Mouse (Mus musculus): ENCODE results near the gene Mvk. TPM values are rescaled to one million over a fixed set of nuclear protein-coding genes. Genes with fewer than 3 reads are reported as not detected.

Mvk gene
- total RNA-seq, 1 experiment = 32.5 TPM

GRCm38 (mm10) chr5:114415606-114416005, 28.5 kb upstream of the Mvk start:
- H3K4me3 ChIP-seq (ENCODE audit: insufficient read depth in 1 of 2, low read depth in 1 of 2, low read length in 2 of 2, poor library complexity in 1 of 2, severe bottlenecking in 1 of 2) = no peak overlapping the region
- in situ Hi-C loops (cut with MboI; ENCODE audit: low sequenced_read_pairs in 2 of 2, unreplicated experiment in 2 of 2) = no loop called here
- DNase-seq (ENCODE audit: low read depth, low spot score) = no peak
- no peak overlapping the region for H3K9ac ChIP-seq (ENCODE audit: insufficient read depth, low read depth, low read length, poor library complexity, severe bottlenecking)
- H3K4me1 ChIP-seq (ENCODE audit: control insufficient read depth in 2 of 2, insufficient read depth in 2 of 2, low read length in 2 of 2, poor library complexity in 1 of 2) = no peaks in the 10 kb centered on the region; a peak in 1 of 4 replicates
- H3K36me3 ChIP-seq (ENCODE audit: control insufficient read depth, insufficient read depth, low read length, poor library complexity, severe bottlenecking) = peaks cover 70% of the 10 kb centered on the region
- no peak for TF ChIP-seq ZNF384 (IDR thresholded peaks at IDR 0.05; ENCODE audit: low read depth, low read length)
- no peak for TF ChIP-seq MAFK (IDR thresholded peaks at IDR 0.05; ENCODE audit: insufficient read depth, low read depth, low read length)
- TF ChIP-seq ZC3H11A (IDR thresholded peaks at IDR 0.05; ENCODE audit: borderline replicate concordance, low read depth, low read length) = no peak
- no peak for TF ChIP-seq HCFC1 (IDR thresholded peaks at IDR 0.05; ENCODE audit: borderline replicate concordance, insufficient read depth, low read length)
- TF ChIP-seq CHD2 (IDR thresholded peaks at IDR 0.05; ENCODE audit: low read depth, low read length) = no peak
- H3K9me3 ChIP-seq (ENCODE audit: control insufficient read depth, insufficient read depth, low read depth, low read length) = no peaks in the 10 kb centered on the region
- no peak overlapping the region for H3K27ac ChIP-seq (ENCODE audit: insufficient read depth, low read depth, low read length, poor library complexity, severe bottlenecking)

DNA sequence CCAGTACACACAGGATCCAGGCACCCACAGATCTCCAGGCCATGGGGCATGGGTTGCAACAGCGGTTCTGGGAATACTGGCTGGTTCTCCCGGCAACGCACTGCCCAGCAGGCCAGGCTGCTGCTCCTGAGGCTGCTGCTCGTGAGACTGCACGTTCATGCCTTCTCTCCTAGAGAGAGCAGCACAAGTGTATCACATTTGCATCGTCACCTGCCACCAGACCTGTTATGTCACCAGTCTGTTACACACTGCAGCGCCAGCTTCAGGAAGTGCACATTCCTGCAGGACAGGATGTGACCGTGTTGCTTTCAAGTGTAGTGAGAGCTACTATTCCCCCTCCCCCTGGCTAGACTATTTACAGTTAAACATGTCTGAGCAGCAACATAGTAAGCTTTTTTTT, 27.2 kb upstream of the Mvk start:
- Histone ChIP-seq H3K36me3 (ENCODE audit: control insufficient read depth, insufficient read depth, low read length, poor library complexity, severe bottlenecking) (peaks cover 66% of the 10 kb centered on the region), H3K9me3 (ENCODE audit: control insufficient read depth, insufficient read depth, low read depth, low read length) (no peaks in the 10 kb centered on the region), H3K27ac (ENCODE audit: insufficient read depth, low read depth, low read length, poor library complexity, severe bottlenecking) (no peak overlapping the region), H3K4me3 (ENCODE audit: insufficient read depth in 1 of 2, low read depth in 1 of 2, low read length in 2 of 2, poor library complexity in 1 of 2, severe bottlenecking in 1 of 2) (no peak overlapping the region), H3K9ac (ENCODE audit: insufficient read depth, low read depth, low read length, poor library complexity, severe bottlenecking) (no peak overlapping the region), H3K4me1 (ENCODE audit: control insufficient read depth in 2 of 2, insufficient read depth in 2 of 2, low read length in 2 of 2, poor library complexity in 1 of 2) (no peaks in the 10 kb centered on the region)
- DNase-seq (ENCODE audit: low read depth, low spot score) = no peak
- no peak for TF ChIP-seq MAFK (IDR thresholded peaks at IDR 0.05; ENCODE audit: insufficient read depth, low read depth, low read length)
- no peak for TF ChIP-seq HCFC1 (IDR thresholded peaks at IDR 0.05; ENCODE audit: borderline replicate concordance, insufficient read depth, low read length)
- no peak for TF ChIP-seq ZNF384 (IDR thresholded peaks at IDR 0.05; ENCODE audit: low read depth, low read length)
- TF ChIP-seq CHD2 (IDR thresholded peaks at IDR 0.05; ENCODE audit: low read depth, low read length) = no peak
- no peak for TF ChIP-seq ZC3H11A (IDR thresholded peaks at IDR 0.05; ENCODE audit: borderline replicate concordance, low read depth, low read length)
- in situ Hi-C loops (cut with MboI; ENCODE audit: low sequenced_read_pairs in 2 of 2, unreplicated experiment in 2 of 2) = no loop called here

DNA sequence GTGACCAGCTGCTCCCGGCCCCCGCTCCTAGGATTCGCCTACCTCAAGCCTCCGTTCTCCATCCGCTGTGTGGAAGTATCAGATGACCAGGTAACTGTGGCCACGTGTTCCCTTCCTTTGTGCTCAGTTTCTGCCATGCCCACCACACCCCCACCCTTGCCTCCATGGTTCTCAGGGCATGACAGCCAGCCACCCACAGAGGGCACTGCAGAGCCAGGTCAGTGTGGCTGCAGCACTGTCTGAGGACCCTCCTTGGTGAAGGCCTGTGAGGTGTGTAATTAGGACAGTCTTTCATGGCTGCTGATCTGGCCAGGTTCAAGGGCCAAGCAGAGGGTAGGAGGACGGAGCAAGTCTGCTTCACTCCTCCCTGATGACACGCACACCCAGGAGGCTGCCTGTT, 25.5 kb upstream of the Mvk start:
- H3K9me3 ChIP-seq (ENCODE audit: control insufficient read depth, insufficient read depth, low read depth, low read length) = no peaks in the 10 kb centered on the region
- no peak for DNase-seq (ENCODE audit: low read depth, low spot score)
- no peak for TF ChIP-seq CHD2 (IDR thresholded peaks at IDR 0.05; ENCODE audit: low read depth, low read length)
- no peak for TF ChIP-seq MAFK (IDR thresholded peaks at IDR 0.05; ENCODE audit: insufficient read depth, low read depth, low read length)
- TF ChIP-seq HCFC1 (IDR thresholded peaks at IDR 0.05; ENCODE audit: borderline replicate concordance, insufficient read depth, low read length) = no peak
- TF ChIP-seq ZC3H11A (IDR thresholded peaks at IDR 0.05; ENCODE audit: borderline replicate concordance, low read depth, low read length) = no peak
- TF ChIP-seq ZNF384 (IDR thresholded peaks at IDR 0.05; ENCODE audit: low read depth, low read length) = no peak
- in situ Hi-C loops (cut with MboI; ENCODE audit: low sequenced_read_pairs in 2 of 2, unreplicated experiment in 2 of 2) = no loop called here
- peaks cover 51% of the 10 kb centered on the region for H3K36me3 ChIP-seq (ENCODE audit: control insufficient read depth, insufficient read depth, low read length, poor library complexity, severe bottlenecking)
- H3K4me1 ChIP-seq (ENCODE audit: control insufficient read depth in 2 of 2, insufficient read depth in 2 of 2, low read length in 2 of 2, poor library complexity in 1 of 2) = no peaks in the 10 kb centered on the region
- no peak overlapping the region for H3K4me3 ChIP-seq (ENCODE audit: insufficient read depth in 1 of 2, low read depth in 1 of 2, low read length in 2 of 2, poor library complexity in 1 of 2, severe bottlenecking in 1 of 2)
- no peak overlapping the region for H3K9ac ChIP-seq (ENCODE audit: insufficient read depth, low read depth, low read length, poor library complexity, severe bottlenecking)
- H3K27ac ChIP-seq (ENCODE audit: insufficient read depth, low read depth, low read length, poor library complexity, severe bottlenecking) = no peak overlapping the region

- H3K27ac ChIP-seq (ENCODE audit: insufficient read depth, low read depth, low read length, poor library complexity, severe bottlenecking) = no peak overlapping the region
These were observed 22.3 kb upstream of the Mvk start for GRCm38 (mm10) chr5:114421561-114422298.

More at GRCm38 (mm10) chr5:114421561-114422298, 22.3 kb upstream of the Mvk start:
- Histone ChIP-seq H3K4me3 (ENCODE audit: insufficient read depth in 1 of 2, low read depth in 1 of 2, low read length in 2 of 2, poor library complexity in 1 of 2, severe bottlenecking in 1 of 2) (no peak overlapping the region), H3K9me3 (ENCODE audit: control insufficient read depth, insufficient read depth, low read depth, low read length) (no peaks in the 10 kb centered on the region), H3K4me1 (ENCODE audit: control insufficient read depth in 2 of 2, insufficient read depth in 2 of 2, low read length in 2 of 2, poor library complexity in 1 of 2) (no peaks in the 10 kb centered on the region), H3K36me3 (ENCODE audit: control insufficient read depth, insufficient read depth, low read length, poor library complexity, severe bottlenecking) (peaks cover 32% of the 10 kb centered on the region), H3K9ac (ENCODE audit: insufficient read depth, low read depth, low read length, poor library complexity, severe bottlenecking) (no peak overlapping the region)
- DNase-seq (ENCODE audit: low read depth, low spot score) = no peak
- no peak for TF ChIP-seq CHD2 (IDR thresholded peaks at IDR 0.05; ENCODE audit: low read depth, low read length)
- no peak for TF ChIP-seq MAFK (IDR thresholded peaks at IDR 0.05; ENCODE audit: insufficient read depth, low read depth, low read length)
- TF ChIP-seq ZNF384 (IDR thresholded peaks at IDR 0.05; ENCODE audit: low read depth, low read length) = no peak
- TF ChIP-seq ZC3H11A (IDR thresholded peaks at IDR 0.05; ENCODE audit: borderline replicate concordance, low read depth, low read length) = no peak
- TF ChIP-seq HCFC1 (IDR thresholded peaks at IDR 0.05; ENCODE audit: borderline replicate concordance, insufficient read depth, low read length) = no peak
- in situ Hi-C loops (cut with MboI; ENCODE audit: low sequenced_read_pairs in 2 of 2, unreplicated experiment in 2 of 2) = no loop called here

Data from ES-E14 (cell line).